Mouse (Mus musculus) heart, adult 2 months (tissue): ENCODE data around the gene Ahcyl2.

Experiments used
- CTCF ChIP-seq: fragments of 200-600 bp; IDR thresholded peaks from 2 replicates; pipeline ENCODE4 v1.8.1; 2022; ENCODE audit warnings: antibody characterized with exemption, mild to moderate bottlenecking, moderate library complexity
- EP300 ChIP-seq: fragments of 200-500 bp; IDR thresholded peaks from 2 replicates; pipeline ENCODE4 v1.6.1; 2011; ENCODE audit warnings: low read depth, low read length, control low read depth; ENCODE audit not compliant: insufficient read depth

GRCm38 (mm10) chr6:29756001-29756400 lies 11.8 kb upstream of the Ahcyl2 start:
- TF ChIP-seq CTCF, result no peak
- TF ChIP-seq EP300, result no peak
